Mouse (Mus musculus): ENCODE measurements around the gene Larp4b. TPM values are rescaled to one million over a fixed set of nuclear protein-coding genes. Genes with fewer than 3 reads are reported as not detected.

The Larp4b gene
- total RNA-seq, 4 experiments from 2014 or later = 61.6 to 73.6 (median 64.8) TPM

Other genes starting within 250 kb of the Larp4b start
- 10 to 100 TPM; 27.4 to 33.8 (median 29.9) TPM for gene Wdr37, start 222.0 kb upstream of the Larp4b start, total RNA-seq (2022)
- 1 to 10 TPM; 5.3 to 6.8 (median 5.6) TPM for gene Idi1, start 208.4 kb upstream of the Larp4b start, total RNA-seq (2022)
- not detected for gene Gm9745, start 145.7 kb upstream of the Larp4b start, total RNA-seq (2022)
- gene Idi2, start 141.0 kb upstream of the Larp4b start, total RNA-seq (2022) = not detected
- 10 to 100 TPM; 41.6 to 46.7 (median 45.7) TPM for gene Gtpbp4, start 97.8 kb upstream of the Larp4b start, total RNA-seq (2022)
- gene Dip2c, start 182.6 kb downstream of the Larp4b start, total RNA-seq (2022) = 10 to 100 TPM; 10.2 to 12.3 (median 11.7) TPM